Mouse (Mus musculus): ENCODE data around the gene Gtf2ird1. TPM values are rescaled to one million over a fixed set of nuclear protein-coding genes. Genes with fewer than 3 reads are reported as not detected.
A peak's percentile ranks its signal among the peaks of the same experiment; 100 is the strongest.

Gtf2ird1 gene
- total RNA-seq, 2 experiments from 2014 or later = 46.9 to 47.0 TPM

DNA sequence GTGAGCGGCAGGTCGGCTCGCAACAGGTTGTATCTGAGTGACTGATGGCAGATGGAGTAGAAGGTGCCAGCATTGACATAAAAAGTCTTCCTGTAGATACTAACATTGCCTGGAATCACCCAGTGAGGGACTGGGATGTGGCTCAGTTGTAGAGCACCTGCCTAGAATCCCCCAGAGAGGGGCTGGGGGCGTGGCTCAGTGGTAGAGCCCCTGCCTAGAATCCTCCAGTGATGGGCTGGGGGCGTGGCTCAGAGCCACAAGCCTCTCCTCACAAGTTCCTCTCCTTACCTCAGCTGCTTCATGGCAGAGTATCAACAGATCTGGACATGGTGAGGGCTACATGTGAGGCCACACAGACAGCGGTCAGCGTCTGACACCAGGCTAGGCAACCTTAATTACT is 17.0 kb downstream of the Gtf2ird1 start:
- DNase-seq (ENCODE audit: extremely low spot score in 1 of 2, low spot score in 2 of 2) = no peak
- Histone ChIP-seq H3K4me3 (no peak overlapping the region), H3K27ac (no peak overlapping the region)
- intact Hi-C loops (cut with DNase I) = no loop called here
- TF ChIP-seq CTCF (IDR thresholded peaks at IDR 0.05) = no peak

DNA sequence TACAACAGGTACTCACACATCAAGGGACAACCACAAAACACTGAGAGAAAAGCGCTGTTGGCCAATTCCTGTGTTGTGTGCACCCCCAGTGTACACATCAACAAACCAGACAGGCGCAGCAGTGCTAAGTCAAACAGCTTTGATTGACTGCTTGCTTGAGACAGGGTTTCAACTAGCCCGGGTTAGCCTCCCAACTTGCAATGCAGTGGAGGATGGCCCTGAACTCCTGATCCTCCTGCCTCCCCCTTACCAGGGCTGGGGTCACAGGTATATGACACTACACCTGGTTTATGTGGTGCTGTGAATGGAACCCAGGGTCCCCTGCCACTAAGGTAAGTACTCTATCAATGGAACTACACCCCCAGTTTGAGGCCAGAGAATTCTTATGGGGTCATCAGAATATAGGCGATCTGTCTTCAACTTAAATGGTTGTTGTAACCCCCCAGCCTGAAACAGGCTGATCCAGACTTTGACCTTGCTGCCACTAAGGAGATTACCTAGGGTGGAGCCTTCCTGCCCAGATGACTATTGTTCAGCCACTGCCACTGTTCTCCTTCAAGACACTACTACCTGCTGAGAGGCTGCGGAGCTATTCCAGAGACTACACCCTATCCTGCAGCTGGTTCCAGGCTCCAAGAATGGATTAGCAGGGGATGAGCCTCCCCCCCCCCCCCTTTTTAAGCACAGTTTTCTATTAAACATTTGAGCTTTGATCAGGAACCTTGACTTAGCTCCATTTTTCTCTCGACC is 17.7 kb downstream of the Gtf2ird1 start:
- no peak overlapping the region for H3K27ac ChIP-seq
- no peak for TF ChIP-seq CTCF (IDR thresholded peaks at IDR 0.05)
- H3K4me3 ChIP-seq = no peak overlapping the region
- no peak for DNase-seq (ENCODE audit: extremely low spot score in 1 of 2, low spot score in 2 of 2)
- intact Hi-C loops (cut with DNase I) = no loop called here

DNA sequence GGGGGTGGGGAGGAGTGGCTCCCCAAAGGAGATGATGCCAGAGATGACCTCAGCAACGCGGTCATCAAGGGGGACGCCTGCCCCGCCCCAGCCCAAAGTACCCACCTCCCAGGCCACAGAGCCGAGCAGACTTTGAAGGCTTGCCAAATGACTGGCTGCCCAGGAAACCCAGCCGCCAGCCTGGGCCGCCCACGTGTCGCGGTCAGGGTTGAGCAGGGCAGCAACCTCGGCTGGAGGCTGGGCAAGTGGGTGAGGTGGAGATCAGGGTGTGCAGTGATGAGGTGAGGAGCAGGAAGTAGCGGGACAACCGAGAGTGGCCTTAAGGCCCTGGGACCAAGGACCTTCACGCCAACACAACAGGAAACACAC is 19.1 kb downstream of the Gtf2ird1 start:
- intact Hi-C loops (cut with DNase I) = no loop called here
- no peak for TF ChIP-seq CTCF (IDR thresholded peaks at IDR 0.05)
- no peak overlapping the region for H3K27ac ChIP-seq

DNA sequence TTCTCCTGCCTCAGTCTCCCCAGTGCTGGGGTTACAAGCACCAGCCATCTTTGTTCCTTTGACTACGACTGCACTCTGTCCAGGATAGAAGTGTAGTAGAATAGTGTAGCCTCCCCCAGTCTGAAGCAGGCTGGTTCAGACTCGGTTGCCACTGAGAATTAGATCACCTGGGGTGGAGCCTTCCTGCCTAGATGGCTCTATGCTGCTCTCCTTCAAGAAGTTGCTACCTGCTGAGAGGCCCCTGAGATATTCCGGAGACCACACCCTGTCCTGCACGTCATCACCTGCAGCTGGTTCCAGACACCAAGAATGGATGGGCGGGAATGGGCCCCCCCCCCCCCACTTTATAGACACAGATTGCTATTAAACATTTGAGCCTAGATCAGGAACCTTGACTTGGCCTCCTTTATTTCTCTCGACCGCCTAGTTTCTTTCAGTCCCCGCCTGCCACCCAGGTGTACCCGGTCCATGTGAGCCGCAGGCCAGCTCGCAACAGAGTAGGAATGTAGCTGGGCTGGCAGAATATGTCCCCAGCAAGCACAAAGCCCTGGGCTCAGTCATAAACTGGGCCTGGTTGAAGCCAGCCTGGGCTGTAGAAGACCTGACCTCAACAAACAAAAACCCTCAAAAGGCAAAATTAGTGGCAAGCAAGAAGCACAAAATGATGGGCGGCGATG is 19.6 kb downstream of the Gtf2ird1 start:
- TF ChIP-seq CTCF (IDR thresholded peaks at IDR 0.05) = no peak
- Histone ChIP-seq H3K27ac (no peak overlapping the region), H3K4me3 (no peak overlapping the region)
- no peak for DNase-seq (ENCODE audit: extremely low spot score in 1 of 2, low spot score in 2 of 2)
- intact Hi-C loops (cut with DNase I) = no loop called here

More for the DNA sequence above, 19.1 kb downstream of the Gtf2ird1 start:
- peak; percentile 31 to 44 for DNase-seq (ENCODE audit: extremely low spot score in 1 of 2, low spot score in 2 of 2)
- no peak overlapping the region for H3K4me3 ChIP-seq

DNA sequence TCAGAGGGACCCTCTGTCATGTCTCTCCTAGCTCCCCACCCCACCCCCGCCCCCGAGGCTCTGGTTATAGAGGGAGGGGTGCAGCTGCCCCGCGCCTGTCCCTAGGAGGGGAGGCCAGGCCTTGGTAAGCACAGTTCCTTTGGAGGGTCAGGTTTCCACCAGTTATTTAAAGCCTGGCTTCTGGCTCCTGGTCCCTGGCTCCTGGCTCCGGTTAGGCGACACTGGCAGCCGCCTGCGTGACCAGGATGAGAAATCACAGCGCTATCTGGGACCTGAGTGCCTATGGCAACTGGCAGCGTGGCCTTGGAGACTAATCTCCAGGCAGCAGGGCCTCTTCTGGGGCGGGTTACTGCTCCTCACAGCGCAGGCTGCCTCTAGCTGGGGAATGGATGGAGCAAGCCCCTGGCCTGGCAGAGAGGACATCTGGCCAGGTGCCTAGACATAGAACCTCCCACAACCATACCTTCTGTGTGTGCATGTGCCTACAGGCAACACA is 20.6 kb downstream of the Gtf2ird1 start:
- DNase-seq (ENCODE audit: extremely low spot score in 1 of 2, low spot score in 2 of 2) = peak in 1 of 2 experiments; percentile 30
- Histone ChIP-seq H3K4me3 (no peak overlapping the region), H3K27ac (no peak overlapping the region)
- intact Hi-C loops (cut with DNase I) = no loop called here
- no peak for TF ChIP-seq CTCF (IDR thresholded peaks at IDR 0.05)

DNA sequence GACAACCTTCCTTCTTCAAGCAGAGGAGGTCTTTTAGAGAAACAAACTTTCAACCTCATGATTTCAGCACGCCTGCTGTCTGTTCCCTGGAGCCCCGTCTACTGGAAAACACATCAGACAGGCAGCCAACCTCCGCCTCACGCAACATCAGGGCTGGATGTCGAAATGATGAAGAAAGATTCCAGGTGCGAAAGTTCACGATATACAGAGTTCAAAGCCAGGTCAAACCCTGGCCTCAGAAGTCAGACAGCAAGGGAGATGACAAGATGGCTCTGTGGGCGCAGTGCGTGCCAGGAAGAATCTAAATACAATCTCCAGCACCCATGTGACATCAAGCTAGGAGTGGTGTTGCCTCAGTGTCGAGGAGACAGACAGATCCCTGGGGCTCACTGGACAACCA is 23.4 kb downstream of the Gtf2ird1 start:
- intact Hi-C loops (cut with DNase I) = no loop called here
- no peak for TF ChIP-seq CTCF (IDR thresholded peaks at IDR 0.05)
- DNase-seq (ENCODE audit: extremely low spot score in 1 of 2, low spot score in 2 of 2) = no peak
- Histone ChIP-seq H3K4me3 (no peak overlapping the region), H3K27ac (no peak overlapping the region)

DNA sequence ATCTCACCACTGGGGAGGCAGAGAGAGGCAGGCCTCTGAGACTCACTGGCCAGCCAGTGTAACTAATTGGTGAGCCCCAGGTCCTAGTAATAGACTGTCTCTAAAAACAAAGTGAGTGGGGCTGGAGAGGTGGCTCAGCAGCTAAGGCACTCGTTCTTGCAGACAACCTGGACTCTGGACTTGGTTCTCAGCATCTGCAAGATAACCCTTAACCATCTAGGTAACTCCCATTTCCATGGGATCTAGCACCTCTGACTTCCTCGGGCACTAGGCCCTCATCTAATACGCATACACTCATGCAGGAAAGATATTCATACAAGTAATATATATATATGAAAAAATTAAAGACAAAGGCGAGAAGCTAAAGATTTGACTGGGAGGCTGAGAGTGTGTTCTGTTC is 26.4 kb downstream of the Gtf2ird1 start:
- H3K4me3 ChIP-seq = no peak overlapping the region
- intact Hi-C loops (cut with DNase I) = no loop called here
- no peak for DNase-seq (ENCODE audit: extremely low spot score in 1 of 2, low spot score in 2 of 2)

DNA sequence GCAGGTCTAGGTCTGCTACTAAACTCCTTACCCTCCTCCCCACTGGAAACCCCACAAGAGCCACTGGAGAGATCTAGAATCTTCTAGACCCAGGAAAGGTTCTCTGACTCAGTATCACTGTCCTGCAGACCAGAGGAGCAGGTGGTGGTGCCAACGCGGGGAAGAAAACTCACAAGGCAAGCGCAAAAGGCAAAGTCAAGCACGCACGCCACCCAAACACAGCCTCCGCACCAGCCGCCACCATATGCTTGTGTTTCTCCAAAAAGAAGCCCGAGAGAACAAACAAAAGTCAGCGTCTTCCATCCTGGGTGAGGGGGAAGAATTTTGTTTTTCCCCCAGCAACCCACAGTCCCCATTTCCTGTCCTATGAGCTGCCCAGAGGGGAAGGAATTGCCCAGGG is 28.9 kb downstream of the Gtf2ird1 start:
- intact Hi-C loops (cut with DNase I) = loop anchor here (1.0 to 2.0 kb wide), 2 partner anchors 25 to 41 kb away; no protein-coding TSS in a partner anchor
- TF ChIP-seq CTCF (IDR thresholded peaks at IDR 0.05) = no peak
- DNase-seq (ENCODE audit: extremely low spot score in 1 of 2, low spot score in 2 of 2) = peak; percentile 50 to 81
- Histone ChIP-seq H3K27ac (no peak overlapping the region), H3K4me3 (no peak overlapping the region)

More for the DNA sequence above, 26.4 kb downstream of the Gtf2ird1 start:
- H3K27ac ChIP-seq = no peak overlapping the region
- TF ChIP-seq CTCF (IDR thresholded peaks at IDR 0.05) = no peak

DNA sequence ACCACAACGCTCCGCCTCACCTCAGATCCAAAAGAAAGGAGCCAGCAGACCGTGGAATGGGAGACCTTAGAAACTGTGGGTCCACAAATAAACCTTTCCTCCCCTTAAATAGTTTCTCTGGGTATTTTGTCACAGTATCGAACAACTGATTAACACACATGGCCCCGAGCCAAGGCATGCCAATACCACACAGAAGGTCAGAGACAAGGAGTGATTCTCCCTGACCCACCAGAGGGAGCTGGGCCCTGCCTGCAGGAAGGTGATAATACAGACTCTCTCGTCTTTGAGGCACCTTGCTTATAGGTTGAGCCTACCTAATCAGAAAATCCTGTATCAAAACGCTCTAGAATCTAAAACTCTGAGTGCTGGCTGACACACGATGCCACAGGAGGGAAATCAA is 30.9 kb downstream of the Gtf2ird1 start:
- no peak for TF ChIP-seq CTCF (IDR thresholded peaks at IDR 0.05)
- intact Hi-C loops (cut with DNase I) = no loop called here
- H3K4me3 ChIP-seq = no peak overlapping the region
- H3K27ac ChIP-seq = no peak overlapping the region
- no peak for DNase-seq (ENCODE audit: extremely low spot score in 1 of 2, low spot score in 2 of 2)

DNA sequence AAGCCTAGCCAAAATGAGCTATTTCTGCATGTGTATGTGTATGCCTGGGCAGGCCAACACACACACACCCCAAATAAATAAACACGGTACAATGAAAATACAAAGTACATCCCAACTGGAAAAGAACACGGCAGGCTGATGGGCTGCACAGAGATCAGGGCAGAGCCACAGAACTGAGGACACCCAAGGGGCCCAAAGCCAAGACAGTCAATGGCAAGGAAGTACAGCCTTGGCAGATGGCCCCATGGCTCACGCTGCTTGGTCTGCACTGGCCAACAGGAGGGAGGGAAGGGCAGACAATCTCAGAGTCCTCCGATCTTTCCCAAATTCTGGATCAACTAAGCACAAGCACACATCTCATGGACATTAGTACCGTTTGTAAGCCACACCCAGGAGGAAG is 32.6 kb downstream of the Gtf2ird1 start:
- DNase-seq (ENCODE audit: extremely low spot score in 1 of 2, low spot score in 2 of 2) = peak in 1 of 2 experiments; percentile 22
- Histone ChIP-seq H3K4me3 (no peak overlapping the region), H3K27ac (no peak overlapping the region)
- intact Hi-C loops (cut with DNase I) = no loop called here
- no peak for TF ChIP-seq CTCF (IDR thresholded peaks at IDR 0.05)

DNA sequence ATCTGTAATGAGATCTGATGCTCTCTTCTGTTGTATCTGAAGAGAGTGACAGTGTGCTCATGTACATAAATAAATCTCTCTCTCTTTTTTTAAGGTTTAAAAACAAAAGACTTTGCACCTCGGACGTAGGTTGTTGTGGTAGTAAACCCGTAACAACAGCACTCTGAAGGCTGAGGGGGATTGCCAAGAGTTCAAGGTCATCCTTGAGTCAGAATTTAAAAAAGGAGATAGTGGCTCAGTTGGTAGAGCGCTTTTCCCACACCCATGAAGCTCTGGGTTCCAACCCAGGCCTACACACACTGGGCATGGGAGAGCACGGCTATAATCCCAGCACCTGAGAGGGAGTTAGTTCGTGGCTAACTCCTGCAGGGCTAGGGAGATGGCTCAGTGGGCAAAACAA is 33.1 kb downstream of the Gtf2ird1 start:
- Histone ChIP-seq H3K4me3 (no peak overlapping the region), H3K27ac (no peak overlapping the region)
- no peak for TF ChIP-seq CTCF (IDR thresholded peaks at IDR 0.05)
- intact Hi-C loops (cut with DNase I) = no loop called here
- DNase-seq (ENCODE audit: extremely low spot score in 1 of 2, low spot score in 2 of 2) = no peak

DNA sequence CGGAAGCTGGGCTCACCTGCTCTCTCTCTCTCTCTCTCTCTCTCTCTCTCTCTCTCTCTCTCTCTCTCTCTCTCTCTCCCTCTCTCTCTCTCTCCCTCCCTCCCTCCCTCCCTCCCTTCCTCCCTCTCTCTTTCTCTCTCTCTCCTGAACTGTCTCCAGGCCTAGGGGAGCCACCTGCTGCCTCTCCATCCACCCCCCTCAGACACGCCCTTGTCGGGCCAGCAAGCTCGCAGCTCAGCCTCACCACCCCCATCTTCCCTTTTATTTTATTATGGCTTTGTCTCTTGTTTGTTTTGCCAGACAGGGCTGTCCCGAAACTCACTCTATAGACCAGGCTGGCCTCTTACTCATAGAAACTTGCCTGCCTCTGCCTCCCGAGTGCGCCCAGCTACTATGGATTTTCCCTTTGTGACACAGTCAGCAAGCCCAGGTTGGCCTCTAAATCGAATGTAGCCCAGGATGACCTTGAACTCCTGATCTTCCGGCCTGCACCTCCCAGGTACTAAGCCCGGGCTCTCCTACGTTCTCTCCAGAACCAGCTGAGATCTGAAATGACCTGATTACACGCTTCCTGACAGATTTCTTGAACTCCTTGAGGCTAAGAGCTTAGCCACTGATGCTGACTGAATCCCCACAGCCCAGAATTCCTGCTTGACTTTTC is 34.1 kb downstream of the Gtf2ird1 start:
- DNase-seq (ENCODE audit: extremely low spot score in 1 of 2, low spot score in 2 of 2) = no peak
- no peak overlapping the region for H3K4me3 ChIP-seq
- no peak overlapping the region for H3K27ac ChIP-seq
- intact Hi-C loops (cut with DNase I) = no loop called here
- TF ChIP-seq CTCF (IDR thresholded peaks at IDR 0.05) = no peak
